13 mouse cellular contexts compared by ENCODE assay signal in the genomic region with DNA sequence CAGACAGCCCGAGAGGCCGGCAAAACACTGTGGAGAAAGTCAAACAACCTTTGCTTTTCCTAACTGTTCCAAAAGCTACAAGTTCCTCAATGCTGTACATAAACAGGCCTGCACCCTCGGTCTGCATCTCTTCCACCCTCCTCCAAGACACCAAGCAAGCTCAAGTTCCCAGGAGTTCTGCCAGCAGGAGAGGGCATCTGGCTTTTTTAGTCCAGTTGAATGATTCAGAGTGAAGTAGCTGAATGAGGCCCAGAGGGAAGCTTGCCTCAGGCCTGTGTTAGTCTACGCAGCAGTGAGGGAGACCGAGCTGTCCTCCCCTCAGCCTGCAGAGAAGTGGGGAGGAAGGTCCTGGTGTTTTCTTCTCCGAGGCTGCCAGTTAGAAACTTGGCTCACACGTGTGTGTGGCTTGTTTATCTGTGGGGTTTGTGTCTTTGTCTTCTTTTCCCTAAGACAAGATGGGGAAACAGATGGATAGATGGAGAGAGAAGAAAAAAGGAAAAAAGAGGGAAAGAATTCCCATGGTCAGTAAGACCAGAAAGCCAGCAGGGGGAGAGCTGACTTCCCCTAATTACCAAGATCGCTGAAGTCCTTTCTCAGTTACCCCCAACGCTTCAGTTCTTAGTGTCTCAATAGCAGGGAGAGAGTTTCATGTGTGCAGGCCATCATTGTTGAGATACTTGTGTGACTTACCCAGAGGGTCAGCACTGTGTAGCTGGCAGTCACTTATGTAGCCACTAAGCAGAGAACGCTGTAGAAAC. TPM values are rescaled to one million over a fixed set of nuclear protein-coding genes. Genes with fewer than 3 reads are reported as not detected.
DNase-seq lines count a peak whose midpoint lies in the region; ATAC-seq and TF ChIP-seq lines count a peak whose summit lies in the region.
"Had no signal": no experiment of that assay in that cellular context is flagged by ENCODE, and none has a peak within 500 bp of the region (broad histone marks: within the 10 kb centered on the region; RNA-seq: fewer than 3 reads in every experiment).

No protein-coding gene starts in this region.

- H3K36me3 ChIP-seq in forebrain, embryonic 16.5 days (ENCODE audit: control insufficient read depth, insufficient read depth): peaks cover 3% of the 10 kb centered on the region; the same call in 1 of the 2 replicates
- H3K36me3 ChIP-seq in forebrain, embryonic 10.5 days (replicated peaks): peaks cover 72% of the 10 kb centered on the region
- peaks cover 2 to 31% of the 10 kb centered on the region in 2 experiments for H3K36me3 ChIP-seq in MEL (ENCODE audit: control insufficient read depth in 1 of 2, insufficient read depth in 2 of 2, low read length in 2 of 2)
- peaks cover 30% of the 10 kb centered on the region for H3K36me3 ChIP-seq in liver, embryonic 16.5 days (ENCODE audit: control insufficient read depth, insufficient read depth)

- no peaks in the 10 kb centered on the region for H3K27me3 ChIP-seq in forebrain, embryonic 16.5 days (replicated peaks; ENCODE audit: control insufficient read depth, insufficient read depth, low read length)
- H3K27me3 ChIP-seq in forebrain, embryonic 10.5 days (ENCODE audit: poor library complexity, severe bottlenecking): no peaks in the 10 kb centered on the region
- H3K27me3 ChIP-seq in MEL (ENCODE audit: control insufficient read depth in 1 of 2, insufficient read depth in 2 of 2, low read length in 2 of 2): no peaks in the 10 kb centered on the region
- H3K27me3 ChIP-seq in liver, embryonic 16.5 days (ENCODE audit: control insufficient read depth, insufficient read depth, low read depth, low read length): no peaks in the 10 kb centered on the region
- H3K27me3 ChIP-seq: liver, embryonic 15.5 days had no signal

- WGBS in forebrain, embryonic 16.5 days: 75% methylated on average over 10 of the region's 10 CpGs
- WGBS in forebrain, embryonic 10.5 days: 83% methylated on average over 10 of the region's 10 CpGs
- WGBS in liver, embryonic 16.5 days (ENCODE audit: insufficient replicate concordance): 77% methylated on average over 10 of the region's 10 CpGs

- no peaks in the 10 kb centered on the region for H3K4me1 ChIP-seq in forebrain, embryonic 16.5 days (replicated peaks; ENCODE audit: control insufficient read depth, insufficient read depth, low read length)
- H3K4me1 ChIP-seq in forebrain, embryonic 10.5 days: no peaks in the 10 kb centered on the region
- H3K4me1 ChIP-seq in MEL (ENCODE audit: control insufficient read depth in 1 of 2, insufficient read depth in 2 of 2, low read length in 2 of 2): peaks cover 14 to 29% of the 10 kb centered on the region in 2 experiments
- H3K4me1 ChIP-seq in liver, embryonic 16.5 days (ENCODE audit: control insufficient read depth, low read depth, low read length): peaks cover 40% of the 10 kb centered on the region

- H3K27ac ChIP-seq in forebrain, embryonic 16.5 days (ENCODE audit: low read length): no peak overlapping the region
- H3K27ac ChIP-seq in forebrain, embryonic 10.5 days: no peak overlapping the region
- H3K27ac ChIP-seq in MEL (ENCODE audit: control insufficient read depth, low read depth, low read length): no peak overlapping the region
- H3K27ac ChIP-seq in liver, embryonic 16.5 days (ENCODE audit: low read length): 0 out of 2 replicates have a peak overlapping the region, but pooled peaks have one; percentile 33
- H3K27ac ChIP-seq: liver, embryonic 15.5 days had no signal

- H3K79me2 ChIP-seq in MEL (ENCODE audit: control insufficient read depth, insufficient read depth, low read length, poor library complexity): no peaks in the 10 kb centered on the region

- H3K9ac ChIP-seq in forebrain, embryonic 16.5 days (replicated peaks; ENCODE audit: low read depth, low read length): no peak overlapping the region
- H3K9ac ChIP-seq in MEL (ENCODE audit: control insufficient read depth, low read depth, low read length, poor library complexity, severe bottlenecking): no peak overlapping the region
- H3K9ac ChIP-seq in liver, embryonic 16.5 days (ENCODE audit: low read depth, low read length): no peak overlapping the region
- H3K9ac ChIP-seq: liver, embryonic 15.5 days had no signal

- peak in 2 of 3 experiments; percentile 11 to 33; a peak in 3 of 6 replicates for TF ChIP-seq CTCF in MEL (IDR thresholded peaks at IDR 0.05 in 2 of 3, conservative IDR thresholded peaks at IDR 0.05 in 1 of 3; ENCODE audit: control insufficient read depth in 1 of 3, insufficient read depth in 1 of 3, low read depth in 2 of 3, low read length in 3 of 3, poor library complexity in 1 of 3, severe bottlenecking in 1 of 3)

- 0 out of 2 replicates have a peak, but pooled peaks have one; percentile 20 for ATAC-seq in forebrain, embryonic 16.5 days
- ATAC-seq in liver, embryonic 16.5 days (ENCODE audit: low read depth): no peak
- no peak for ATAC-seq in monocyte, adult 5-6 weeks (replicated peaks; ENCODE audit: insufficient number of reproducible peaks, low FRiP score, low TSS enrichment, poor library complexity, severe bottlenecking)

- no peak for TF ChIP-seq EP300 in MEL (IDR thresholded peaks at IDR 0.05; ENCODE audit: low read depth in 1 of 2, low read length in 2 of 2)

- H3K4me3 ChIP-seq in forebrain, embryonic 16.5 days (replicated peaks; ENCODE audit: low read length): no peak overlapping the region
- no peak overlapping the region for H3K4me3 ChIP-seq in forebrain, embryonic 10.5 days
- no peak overlapping the region for H3K4me3 ChIP-seq in MEL (ENCODE audit: control insufficient read depth in 1 of 2, insufficient read depth in 1 of 2, low read depth in 2 of 2, low read length in 2 of 2)
- H3K4me3 ChIP-seq in liver, embryonic 16.5 days (ENCODE audit: low read depth, low read length): no peak overlapping the region
- H3K4me3 ChIP-seq: liver, embryonic 15.5 days had no signal

- TF ChIP-seq RAD21 in MEL (IDR thresholded peaks at IDR 0.05; ENCODE audit: low read depth, low read length): peak; percentile 30

- H3K4me2 ChIP-seq in forebrain, embryonic 16.5 days (ENCODE audit: low read length): no peak overlapping the region
- no peak overlapping the region for H3K4me2 ChIP-seq in liver, embryonic 16.5 days (ENCODE audit: low read depth, low read length)
- H3K4me2 ChIP-seq: liver, embryonic 15.5 days; midbrain, embryonic 11.5 days had no signal

- DNase-seq in forebrain, embryonic 10.5 days (ENCODE audit: extremely low spot score, low spot score): no peak
- DNase-seq in kidney, postnatal 10 days: peak; percentile 28
- DNase-seq in kidney, postnatal 14 days: no peak
- no peak for DNase-seq in MEL (ENCODE audit: low read depth, low spot score)
- DNase-seq in thymus, postnatal 10 days (ENCODE audit: low spot score in 2 of 2): no peak
- DNase-seq: kidney, adult 2 months; spleen, adult 18-20 months; thymus, postnatal 36 days had no signal

- no peaks in the 10 kb centered on the region for H3K9me3 ChIP-seq in forebrain, embryonic 16.5 days (ENCODE audit: control insufficient read depth, low read length)
- H3K9me3 ChIP-seq in forebrain, embryonic 10.5 days: no peaks in the 10 kb centered on the region
- H3K9me3 ChIP-seq in MEL (replicated peaks; ENCODE audit: insufficient read depth, low read length): no peaks in the 10 kb centered on the region
- H3K9me3 ChIP-seq in liver, embryonic 16.5 days (replicated peaks; ENCODE audit: control insufficient read depth, low read length): no peaks in the 10 kb centered on the region
- H3K9me3 ChIP-seq: liver, embryonic 15.5 days had no signal

- no peak for TF ChIP-seq POLR2A in MEL (IDR thresholded peaks at IDR 0.05; ENCODE audit: control insufficient read depth in 1 of 2, insufficient read depth in 1 of 2, low read depth in 1 of 2, low read length in 2 of 2, poor library complexity in 1 of 2)

TF ChIP-seq in MEL, 35 proteins besides CTCF, POLR2A, EP300 and RAD21:
- TF ChIP-seq SMC3 (IDR thresholded peaks at IDR 0.05; ENCODE audit: low read depth, low read length) (peak; percentile 43), GATA1 (IDR thresholded peaks at IDR 0.05; ENCODE audit: low read depth, low read length) (no peak), HCFC1 (IDR thresholded peaks at IDR 0.05; ENCODE audit: low read depth, low read length) (no peak), KAT2A (conservative IDR thresholded peaks at IDR 0.05; ENCODE audit: low read depth, low read length) (no peak)

RNA-seq across cellular contexts. Expression of gene Rcl1, which starts 38.7 kb away (rescaled TPM):
- 35.3 and 40.4 TPM in 2 replicates for polyA plus RNA-seq in forebrain, embryonic 16.5 days (2015; fragmentation: Nextera tagmentation; extraction: Ambion mirVana)
- polyA plus RNA-seq in forebrain, embryonic 10.5 days (2016; fragmentation: Nextera tagmentation; extraction: Ambion mirVana): 86.9 and 91.6 TPM in 2 replicates
- total RNA-seq in MEL (2012; rRNA removed): 75.1 and 86.4 TPM in 2 replicates
- 100 to 1,000 TPM in 1 of 2 experiments, not detected in 1; 122 TPM for polyA plus RNA-seq in MEL (2012; ENCODE audit: insufficient read depth in 1 of 2, insufficient read length in 2 of 2, low read depth in 1 of 2, low replicate concordance in 2 of 2, missing spikeins in 1 of 2)
- polyA plus RNA-seq in liver, embryonic 16.5 days (2015; fragmentation: Nextera tagmentation; extraction: Ambion mirVana): 69.9 and 73.3 TPM in 2 replicates
- total RNA-seq in monocyte, adult 5-6 weeks (2017): 11.4 to 15.9 TPM (median 12.8 TPM) in 3 replicates
